ENCODE assay signal across 29 mouse cellular contexts in genomic region chr7:123189762-123190161, GRCm38 (mm10). TPM values are rescaled to one million over a fixed set of nuclear protein-coding genes. Genes with fewer than 3 reads are reported as not detected.
"Had no signal": no experiment of that assay in that cellular context is flagged by ENCODE, and none has a peak within 500 bp of the region (broad histone marks: within the 10 kb centered on the region; RNA-seq: fewer than 3 reads in every experiment).

No protein-coding gene starts in this region.

- H3K27ac ChIP-seq: heart, embryonic 10.5 days; heart, embryonic 13.5 days; heart, embryonic 15.5 days; hindbrain, embryonic 13.5 days; intestine, embryonic 15.5 days; kidney, embryonic 15.5 days; kidney, postnatal 0 days; layer of hippocampus, adult 2 months; limb, embryonic 13.5 days; limb, embryonic 15.5 days; liver, embryonic 12.5 days; liver, embryonic 14.5 days had no signal

- H3K9me3 ChIP-seq: heart, embryonic 10.5 days; heart, embryonic 13.5 days; heart, embryonic 15.5 days; hindbrain, embryonic 13.5 days; intestine, embryonic 15.5 days; kidney, embryonic 15.5 days; limb, embryonic 13.5 days; limb, embryonic 15.5 days; liver, embryonic 12.5 days had no signal

- H3K4me3 ChIP-seq: heart, embryonic 10.5 days; heart, embryonic 13.5 days; heart, embryonic 15.5 days; hindbrain, embryonic 13.5 days; intestine, embryonic 15.5 days; kidney, embryonic 15.5 days; layer of hippocampus, adult 2 months; limb, embryonic 13.5 days; limb, embryonic 15.5 days; liver, embryonic 12.5 days had no signal

- DNase-seq: gastrocnemius, postnatal 14 days; gastrocnemius, postnatal 36 days; heart, adult 18-20 months; heart, postnatal 14 days; heart, postnatal 36 days; kidney, adult 11 months; kidney, adult 2 months; kidney, adult 9 months; kidney, postnatal 14 days; kidney, postnatal 4 days; layer of hippocampus, postnatal 36 days; left cerebral cortex, postnatal 4 days had no signal

- H3K27me3 ChIP-seq: heart, embryonic 13.5 days; heart, embryonic 15.5 days; hindbrain, embryonic 13.5 days; intestine, embryonic 15.5 days; kidney, embryonic 15.5 days; limb, embryonic 13.5 days; limb, embryonic 15.5 days; liver, embryonic 12.5 days had no signal

- ATAC-seq: hindbrain, embryonic 16.5 days; intestine, embryonic 15.5 days; liver, embryonic 12.5 days had no signal

- H3K9ac ChIP-seq: heart, embryonic 13.5 days; heart, embryonic 15.5 days; hindbrain, embryonic 13.5 days; intestine, embryonic 15.5 days; kidney, embryonic 15.5 days; limb, embryonic 13.5 days; limb, embryonic 15.5 days; liver, embryonic 12.5 days; liver, embryonic 14.5 days had no signal

- H3K4me1 ChIP-seq: heart, embryonic 10.5 days; heart, embryonic 13.5 days; heart, embryonic 15.5 days; hindbrain, embryonic 13.5 days; intestine, embryonic 15.5 days; kidney, embryonic 15.5 days; limb, embryonic 13.5 days; limb, embryonic 15.5 days; liver, embryonic 12.5 days had no signal

- H3K4me2 ChIP-seq: heart, embryonic 13.5 days; heart, embryonic 15.5 days; hindbrain, embryonic 13.5 days; intestine, embryonic 15.5 days; kidney, embryonic 15.5 days; limb, embryonic 13.5 days; limb, embryonic 15.5 days; liver, embryonic 12.5 days had no signal

RNA-seq across cellular contexts. Expression of gene Slc5a11, which starts 24.8 kb away (rescaled TPM):
- total RNA-seq: gastrocnemius, adult 18-20 months; gastrocnemius, adult 8-10 months; gastrocnemius, postnatal 14 days; gastrocnemius, postnatal 36 days; heart, adult 18-20 months; heart, adult 8-10 months; heart, postnatal 14 days; heart, postnatal 36 days; left cerebral cortex, postnatal 4 days had no signal
- polyA plus RNA-seq: heart, embryonic 15.5 days; limb, embryonic 11.5 days; limb, embryonic 15.5 days had no signal
